Mouse (Mus musculus) hindbrain, embryonic 12.5 days (tissue): ENCODE measurements around the gene Pld1. TPM values are rescaled to one million over a fixed set of nuclear protein-coding genes. Genes with fewer than 3 reads are reported as not detected.

Source experiments
- ATAC-seq: fragments of 200-750 bp; cut with Nextera tagmentation; 2 replicates; pipeline ENCODE4 v1.8.0; 2017; ENCODE audit warnings: moderate TSS enrichment; ENCODE audit not compliant: low FRiP score
- H3K27ac ChIP-seq: fragments of 300-500 bp; sonication (generic); 2 replicates; pipeline ENCODE4 v1.5.1; 2016; ENCODE audit warnings: mild to moderate bottlenecking
- H3K27me3 ChIP-seq: fragments of 300-500 bp; sonication (generic); 2 replicates; pipeline ENCODE4 v1.6.1; 2016; ENCODE audit warnings: mild to moderate bottlenecking
- H3K36me3 ChIP-seq: fragments of 300-500 bp; sonication (generic); 2 replicates; pipeline ENCODE4 v1.6.1; 2016; ENCODE audit warnings: mild to moderate bottlenecking
- H3K4me1 ChIP-seq: fragments of 300-500 bp; sonication (generic); 2 replicates; pipeline ENCODE4 v1.6.1; 2016
- H3K4me2 ChIP-seq: fragments of 300-500 bp; sonication (generic); replicated peaks from 2 replicates; pipeline ENCODE4 v1.6.1; 2016; ENCODE audit warnings: mild to moderate bottlenecking
- H3K4me3 ChIP-seq: fragments of 300-500 bp; sonication (generic); 2 replicates; pipeline ENCODE4 v1.5.1; 2016; ENCODE audit warnings: mild to moderate bottlenecking
- H3K9ac ChIP-seq: fragments of 300-500 bp; sonication (generic); 2 replicates; pipeline ENCODE4 v1.6.1; 2016; ENCODE audit warnings: mild to moderate bottlenecking, moderate library complexity
- H3K9me3 ChIP-seq: fragments of 300-500 bp; sonication (generic); replicated peaks from 2 replicates; pipeline ENCODE4 v1.6.1; 2016; ENCODE audit warnings: mild to moderate bottlenecking
- WGBS: fragments of 180-500 bp; shearing (Covaris S2); methylation state at CpG from one replicate; pipeline ENCODE4 v1.1.7; 2016; 5-methylcytosine and 5-hydroxymethylcytosine counted together
- polyA plus RNA-seq: library from polyadenylated mRNA; unstranded; fragments of >200 nt; fragmentation: Nextera tagmentation; extraction: Ambion mirVana; gene quantifications from 2 replicates; pipeline ENCODE4 v1.2.1, GENCODE M21; 2016

Gene Pld1
- polyA plus RNA-seq, 1 experiment from 2014 or later: 5.6 TPM

GRCm38 (mm10) chr3:27983274-27983673 is 44.8 kb downstream of the Pld1 start:
- H3K9ac ChIP-seq: no peak overlapping the region
- WGBS: 76% methylated on average over 2 of the region's 2 CpGs
- ATAC-seq: no peak
- no peaks in the 10 kb centered on the region for H3K27me3 ChIP-seq
- no peaks in the 10 kb centered on the region for H3K9me3 ChIP-seq
- no peak overlapping the region for H3K27ac ChIP-seq
- H3K4me1 ChIP-seq: peaks cover 11% of the 10 kb centered on the region
- H3K4me2 ChIP-seq: no peak overlapping the region
- no peak overlapping the region for H3K4me3 ChIP-seq
- H3K36me3 ChIP-seq: no peaks in the 10 kb centered on the region

DNA sequence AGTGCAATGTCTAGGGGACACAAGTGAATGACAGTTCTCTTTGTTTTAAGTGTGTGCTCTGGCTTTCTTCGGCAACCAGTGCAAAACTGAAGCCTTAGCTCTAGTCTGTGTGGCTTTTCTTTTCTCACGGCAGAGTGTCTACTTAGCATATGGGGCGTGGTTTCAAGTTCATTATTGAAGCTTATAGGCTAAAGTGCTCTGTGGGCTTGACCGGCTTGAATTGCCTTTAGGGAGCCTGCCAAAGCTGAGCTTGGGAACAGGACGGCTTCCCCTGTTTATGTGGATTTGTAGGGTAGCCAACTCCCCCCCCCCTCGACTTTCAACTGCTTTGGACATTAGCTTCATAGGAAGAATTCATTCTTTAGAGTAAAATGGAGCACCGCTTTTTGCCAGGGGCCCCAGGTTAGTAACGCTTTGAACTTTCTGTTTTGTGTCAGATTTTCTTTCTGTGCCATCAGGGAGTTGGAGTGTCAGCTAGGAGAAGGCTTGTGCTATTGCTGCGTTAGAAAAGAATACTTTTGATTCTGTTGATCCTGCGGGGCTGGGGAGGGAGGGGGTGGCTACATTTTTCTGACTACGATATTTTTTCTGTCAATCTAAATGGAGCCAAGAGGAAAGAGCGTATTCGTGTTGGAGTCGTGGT is 45.6 kb downstream of the Pld1 start:
- Histone ChIP-seq H3K4me2 (peak overlapping the region; percentile 41), H3K9ac (peak overlapping the region; percentile 2; the same call in 1 of the 2 replicates), H3K4me1 (peaks cover 11% of the 10 kb centered on the region), H3K4me3 (peak overlapping the region; percentile 14), H3K27ac (peak overlapping the region; percentile 44), H3K9me3 (no peaks in the 10 kb centered on the region), H3K27me3 (no peaks in the 10 kb centered on the region), H3K36me3 (no peaks in the 10 kb centered on the region)
- peak; percentile 96 for ATAC-seq
- 11% methylated on average over 14 of the region's 14 CpGs for WGBS

DNA sequence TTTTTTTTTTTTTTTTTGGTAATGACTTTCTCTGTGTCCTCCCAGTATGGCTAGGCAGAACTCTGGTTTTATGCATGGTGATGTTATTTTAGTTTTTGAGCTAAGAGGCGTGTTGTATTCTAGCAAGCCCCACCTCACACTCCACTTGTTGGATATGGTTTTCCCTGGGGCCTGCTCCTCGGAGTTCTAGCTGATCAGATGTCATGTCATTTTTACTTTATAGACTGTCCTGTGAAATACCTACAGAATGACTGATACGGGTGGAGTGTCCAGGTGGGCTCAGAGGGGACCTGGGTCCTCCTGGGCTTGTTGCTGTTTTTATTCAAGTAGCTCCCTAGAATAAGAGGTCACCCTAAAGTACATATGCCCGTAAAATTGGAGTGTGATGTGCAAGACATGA is 46.1 kb downstream of the Pld1 start:
- H3K9ac ChIP-seq: no peak overlapping the region
- peak overlapping the region; percentile 41; the same call in 1 of the 2 replicates for H3K4me2 ChIP-seq
- no peak for ATAC-seq
- H3K27me3 ChIP-seq: no peaks in the 10 kb centered on the region
- H3K9me3 ChIP-seq: no peaks in the 10 kb centered on the region
- H3K36me3 ChIP-seq: no peaks in the 10 kb centered on the region
- no peak overlapping the region for H3K4me3 ChIP-seq
- peaks cover 11% of the 10 kb centered on the region for H3K4me1 ChIP-seq
- H3K27ac ChIP-seq: 0 out of 2 replicates have a peak overlapping the region, but pooled peaks have one; percentile 14
- 65% methylated on average over 4 of the region's 4 CpGs for WGBS

DNA sequence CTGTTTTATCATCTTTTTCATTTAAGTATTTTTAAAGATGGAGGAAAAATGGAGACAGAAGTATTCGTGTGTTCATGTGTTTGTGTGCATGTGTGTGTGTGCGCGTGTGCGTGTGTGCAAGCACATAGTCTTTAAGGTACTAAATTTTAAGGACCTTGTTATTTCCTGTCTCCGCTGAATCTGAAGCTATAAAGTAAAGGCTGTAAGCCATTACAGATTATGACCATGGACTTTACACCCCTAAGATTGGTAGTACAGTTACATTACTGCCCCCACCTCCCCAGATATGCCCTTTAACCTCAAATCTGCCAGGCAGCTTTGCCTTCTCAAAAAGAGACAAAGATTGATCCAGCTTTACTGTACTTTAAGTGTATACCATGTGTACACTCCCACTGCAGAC is 46.8 kb downstream of the Pld1 start:
- Histone ChIP-seq H3K4me2 (no peak overlapping the region), H3K4me3 (no peak overlapping the region), H3K4me1 (peaks cover 11% of the 10 kb centered on the region), H3K27ac (no peak overlapping the region), H3K9ac (no peak overlapping the region), H3K9me3 (no peaks in the 10 kb centered on the region), H3K36me3 (no peaks in the 10 kb centered on the region), H3K27me3 (no peaks in the 10 kb centered on the region)
- 98% methylated on average over 5 of the region's 5 CpGs for WGBS
- no peak for ATAC-seq

DNA sequence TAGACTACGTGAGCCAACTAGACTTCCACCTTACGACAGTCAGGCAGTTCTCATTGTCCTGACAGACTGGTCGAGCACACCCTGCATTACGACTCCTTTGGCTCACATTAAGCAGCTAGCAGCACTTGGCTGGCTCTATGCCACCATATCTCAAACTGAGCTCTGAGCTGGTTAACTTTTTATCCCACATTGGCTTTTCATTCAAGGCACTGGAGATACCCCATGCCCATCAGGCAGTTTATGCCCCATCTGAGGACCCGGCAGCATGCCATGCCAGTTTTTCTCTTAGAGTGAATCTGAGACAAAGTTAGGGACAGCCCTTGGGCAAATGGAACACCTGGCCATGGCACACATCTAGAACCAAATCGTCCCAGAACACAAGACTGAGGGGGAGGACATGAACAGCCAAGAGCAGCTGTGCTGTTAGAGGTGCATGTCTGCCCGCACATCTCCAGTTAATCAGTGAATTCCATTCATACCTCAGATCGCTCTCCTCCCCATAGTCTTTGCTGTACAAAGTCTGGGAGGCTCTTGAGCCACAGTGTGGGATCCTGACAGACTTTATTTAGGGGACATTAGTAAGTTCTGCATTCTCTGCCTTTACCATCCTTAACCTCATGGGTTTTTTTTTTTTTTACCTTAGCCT is 49.5 kb downstream of the Pld1 start:
- 79% methylated on average over 8 of the region's 8 CpGs for WGBS
- H3K27ac ChIP-seq: no peak overlapping the region
- H3K36me3 ChIP-seq: no peaks in the 10 kb centered on the region
- H3K9ac ChIP-seq: no peak overlapping the region
- no peak overlapping the region for H3K4me3 ChIP-seq
- no peaks in the 10 kb centered on the region for H3K9me3 ChIP-seq
- H3K27me3 ChIP-seq: no peaks in the 10 kb centered on the region
- H3K4me2 ChIP-seq: no peak overlapping the region
- H3K4me1 ChIP-seq: peaks cover 11% of the 10 kb centered on the region
- ATAC-seq: no peak

DNA sequence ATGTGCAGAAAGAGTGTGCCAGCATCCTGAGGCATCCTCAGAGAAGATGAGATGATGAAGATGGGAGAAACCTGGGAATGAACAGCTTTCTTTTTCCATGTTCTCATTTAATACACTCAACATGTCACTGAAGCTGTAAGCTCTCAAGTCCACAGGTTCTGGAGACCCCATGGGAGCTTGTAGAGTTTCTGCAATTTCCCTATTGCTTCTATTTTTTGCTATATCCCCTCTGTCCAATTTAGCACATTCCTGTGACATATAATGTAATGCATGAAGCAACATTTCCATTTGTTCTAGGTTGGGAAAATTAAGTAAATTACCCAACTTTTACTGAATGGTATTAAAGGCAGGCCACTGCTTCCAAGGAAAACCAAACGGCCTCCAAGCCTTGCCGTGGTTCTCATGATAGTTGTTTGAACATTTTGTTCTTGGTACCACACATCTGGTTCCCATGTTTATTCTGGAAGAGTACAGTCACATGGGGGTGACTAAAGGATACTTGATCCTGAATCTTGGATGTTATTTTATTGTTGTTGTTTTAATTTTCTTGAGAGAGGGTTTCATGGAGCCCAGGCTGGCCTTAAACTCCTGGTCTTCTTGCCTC is 52.7 kb downstream of the Pld1 start:
- H3K4me2 ChIP-seq: no peak overlapping the region
- WGBS: 78% methylated on average over 2 of the region's 2 CpGs
- 0 out of 2 replicates have a peak, but pooled peaks cover 3% of the 10 kb centered on the region for H3K4me1 ChIP-seq
- H3K9ac ChIP-seq: no peak overlapping the region
- no peaks in the 10 kb centered on the region for H3K27me3 ChIP-seq
- no peak overlapping the region for H3K4me3 ChIP-seq
- H3K27ac ChIP-seq: no peak overlapping the region
- no peaks in the 10 kb centered on the region for H3K36me3 ChIP-seq
- no peaks in the 10 kb centered on the region for H3K9me3 ChIP-seq
- ATAC-seq: no peak

GRCm38 (mm10) chr3:27994175-27994990 is 55.9 kb downstream of the Pld1 start:
- Histone ChIP-seq H3K36me3 (no peaks in the 10 kb centered on the region), H3K4me2 (no peak overlapping the region), H3K4me1 (no peaks in the 10 kb centered on the region), H3K9me3 (no peaks in the 10 kb centered on the region), H3K4me3 (no peak overlapping the region), H3K27ac (no peak overlapping the region), H3K9ac (no peak overlapping the region), H3K27me3 (no peaks in the 10 kb centered on the region)
- 88% methylated on average over 8 of the region's 8 CpGs for WGBS
- ATAC-seq: no peak

DNA sequence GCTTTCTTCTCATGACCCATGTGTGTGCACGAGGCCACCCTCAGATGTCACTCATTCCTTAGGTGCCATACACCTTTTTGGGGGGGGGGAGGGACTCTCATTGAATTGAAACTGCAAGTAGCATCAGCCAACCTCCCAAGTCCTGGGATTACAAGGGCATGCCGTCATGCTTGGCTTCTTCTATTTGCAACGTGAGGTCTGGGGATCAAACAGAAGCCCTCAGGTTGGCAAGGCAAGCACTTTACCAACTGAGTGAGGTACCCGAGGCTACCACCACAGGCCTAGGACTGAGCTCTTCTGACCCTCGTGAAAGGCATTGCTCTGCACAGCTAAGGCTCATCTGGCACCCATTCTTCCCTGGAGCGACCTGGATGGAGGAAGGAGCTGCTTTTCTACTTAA is 65.8 kb downstream of the Pld1 start:
- Histone ChIP-seq H3K27me3 (no peaks in the 10 kb centered on the region), H3K36me3 (no peaks in the 10 kb centered on the region), H3K4me1 (no peaks in the 10 kb centered on the region), H3K27ac (no peak overlapping the region), H3K9me3 (no peaks in the 10 kb centered on the region), H3K9ac (no peak overlapping the region), H3K4me2 (no peak overlapping the region), H3K4me3 (no peak overlapping the region)
- no peak for ATAC-seq
- 73% methylated on average over 6 of the region's 6 CpGs for WGBS

DNA sequence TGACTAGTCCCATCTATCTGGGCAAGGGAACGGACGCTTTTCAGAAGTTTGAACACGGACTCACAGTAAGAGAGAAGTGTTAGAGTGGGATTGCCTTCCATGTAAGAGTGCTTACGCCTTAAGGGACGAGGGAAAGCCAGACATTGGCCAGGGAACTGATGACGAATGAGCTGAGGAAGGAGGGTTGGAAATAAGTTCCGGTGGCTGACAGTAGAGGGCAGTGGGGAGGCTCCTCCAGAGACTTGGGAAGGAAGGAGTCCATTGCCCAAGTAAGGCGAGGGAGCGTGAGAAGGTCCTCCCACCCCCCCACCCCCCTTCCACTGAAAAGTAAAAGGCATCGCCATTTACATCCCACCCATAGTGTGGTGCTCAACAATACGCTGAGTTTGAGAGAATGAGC is 69.2 kb downstream of the Pld1 start:
- H3K27me3 ChIP-seq: no peaks in the 10 kb centered on the region
- 83% methylated on average over 11 of the region's 11 CpGs for WGBS
- no peaks in the 10 kb centered on the region for H3K36me3 ChIP-seq
- no peaks in the 10 kb centered on the region for H3K9me3 ChIP-seq
- no peak overlapping the region for H3K9ac ChIP-seq
- H3K27ac ChIP-seq: no peak overlapping the region
- H3K4me2 ChIP-seq: no peak overlapping the region
- ATAC-seq: no peak
- no peak overlapping the region for H3K4me3 ChIP-seq
- no peaks in the 10 kb centered on the region for H3K4me1 ChIP-seq

- no peak overlapping the region for H3K9ac ChIP-seq
- 83% methylated on average over 4 of the region's 4 CpGs for WGBS
- H3K4me3 ChIP-seq: no peak overlapping the region
- ATAC-seq: no peak
- H3K4me1 ChIP-seq: no peaks in the 10 kb centered on the region
- no peaks in the 10 kb centered on the region for H3K27me3 ChIP-seq
- H3K4me2 ChIP-seq: no peak overlapping the region
- no peak overlapping the region for H3K27ac ChIP-seq
- H3K36me3 ChIP-seq: no peaks in the 10 kb centered on the region
- H3K9me3 ChIP-seq: no peaks in the 10 kb centered on the region
Measured at GRCm38 (mm10) chr3:28008369-28008768, 69.9 kb downstream of the Pld1 start.

DNA sequence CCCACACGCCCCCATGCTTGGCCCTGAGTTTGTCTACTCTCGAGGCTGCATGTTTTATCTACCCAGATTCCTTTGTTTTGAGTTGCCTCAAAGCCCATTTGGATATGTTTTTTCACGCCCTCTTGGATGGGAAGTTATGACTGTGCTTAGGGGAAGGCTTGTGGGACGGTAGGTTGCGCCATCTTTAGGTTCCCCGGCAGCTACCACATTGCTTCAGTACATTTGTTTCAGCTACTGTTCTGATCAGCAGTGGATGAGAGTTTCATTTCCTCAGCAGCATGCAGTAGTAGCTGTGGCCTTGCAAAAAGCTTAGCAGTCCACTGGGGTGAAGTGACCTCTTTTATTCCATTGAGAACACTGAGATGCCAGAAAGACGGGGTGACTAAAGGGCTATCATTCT is 73.7 kb downstream of the Pld1 start:
- no peaks in the 10 kb centered on the region for H3K36me3 ChIP-seq
- H3K27ac ChIP-seq: no peak overlapping the region
- H3K4me3 ChIP-seq: no peak overlapping the region
- H3K9me3 ChIP-seq: no peaks in the 10 kb centered on the region; the same call in 1 of the 2 replicates
- no peaks in the 10 kb centered on the region for H3K27me3 ChIP-seq
- WGBS: 81% methylated on average over 7 of the region's 7 CpGs
- no peak for ATAC-seq
- no peaks in the 10 kb centered on the region for H3K4me1 ChIP-seq
- no peak overlapping the region for H3K9ac ChIP-seq
- H3K4me2 ChIP-seq: no peak overlapping the region

- H3K9me3 ChIP-seq: no peaks in the 10 kb centered on the region; the same call in 1 of the 2 replicates
- H3K4me3 ChIP-seq: no peak overlapping the region
- H3K9ac ChIP-seq: no peak overlapping the region
- H3K27ac ChIP-seq: no peak overlapping the region
- H3K36me3 ChIP-seq: no peaks in the 10 kb centered on the region
- no peak overlapping the region for H3K4me2 ChIP-seq
- no peak for ATAC-seq
- no peaks in the 10 kb centered on the region for H3K4me1 ChIP-seq
- H3K27me3 ChIP-seq: no peaks in the 10 kb centered on the region
- 68% methylated on average over 6 of the region's 6 CpGs for WGBS
Measured at GRCm38 (mm10) chr3:28013441-28013840, 74.9 kb downstream of the Pld1 start.
